Mouse (Mus musculus): ENCODE results near the gene Spata13.

GRCm38 (mm10) chr14:60607743-60608142 is 26.1 kb upstream of the Spata13 start:
- TF ChIP-seq POLR2AphosphoS5 (IDR thresholded peaks at IDR 0.05; ENCODE audit: insufficient replicate concordance, low read depth, low read length) = no peak
- TF ChIP-seq CTCF (IDR thresholded peaks at IDR 0.05; ENCODE audit: low read depth, low read length) = no peak
- no peak for TF ChIP-seq GATA1 (IDR thresholded peaks at IDR 0.05; ENCODE audit: borderline replicate concordance, low read length)
- TF ChIP-seq TAL1 (conservative IDR thresholded peaks at IDR 0.05; ENCODE audit: low read depth, low read length) = no peak
- no peak for TF ChIP-seq GATA2 (IDR thresholded peaks at IDR 0.05; ENCODE audit: borderline replicate concordance, low read depth, low read length)
